Mouse (Mus musculus) ES-E14 (cell line): ENCODE results near the gene Rps18.

Experiments used
- CHD2 ChIP-seq: IDR thresholded peaks from 2 replicates; pipeline ENCODE4 v1.6.1; 2014; ENCODE audit warnings: mild to moderate bottlenecking, low read depth, low read length, inconsistent platforms
- HCFC1 ChIP-seq: IDR thresholded peaks from 2 replicates; pipeline ENCODE4 v1.6.1; 2012; ENCODE audit warnings: low read length, inconsistent platforms, borderline replicate concordance; ENCODE audit not compliant: insufficient read depth

- TF ChIP-seq CHD2 = no peak
- TF ChIP-seq HCFC1 = no peak
Observed at GRCm38 (mm10) chr17:33925406-33926116, 30.2 kb downstream of the Rps18 start.
